Mouse (Mus musculus): ENCODE measurements around the gene Gm11555. TPM values are rescaled to one million over a fixed set of nuclear protein-coding genes. Genes with fewer than 3 reads are reported as not detected.
"Not testable (repeated sequence)": the region's sequence is repeated elsewhere in the genome, so short reads cannot be mapped to it uniquely, and the experiment has no call there.

The Gm11555 gene
- polyA plus RNA-seq, 1 experiment: not detected

- Histone ChIP-seq H3K4me3 (ENCODE audit: insufficient read depth, low read length) (no peak overlapping the region), H3K27ac (ENCODE audit: insufficient read depth, low read length) (no peak overlapping the region), H3K4me1 (ENCODE audit: control insufficient read depth, insufficient read depth, low read length) (no peaks in the 10 kb centered on the region)
- TF ChIP-seq CTCF (IDR thresholded peaks at IDR 0.05; ENCODE audit: extremely low read depth, insufficient read depth, low read length): no peak
Observed at GRCm38 (mm10) chr11:99644351-99644750, 5.7 kb downstream of the Gm11555 start.

GRCm38 (mm10) chr11:99643635-99644139 lies 6.3 kb downstream of the Gm11555 start, which contains the start of gene Krtap4-7:
Krtap4-7 (minus strand) TSS chr11:99644089.
- not testable (repeated sequence) for H3K4me3 ChIP-seq (ENCODE audit: insufficient read depth, low read length); H3K27ac ChIP-seq (ENCODE audit: insufficient read depth, low read length); H3K4me1 ChIP-seq (ENCODE audit: control insufficient read depth, insufficient read depth, low read length)

- H3K27ac ChIP-seq (ENCODE audit: insufficient read depth, low read length): no peak overlapping the region
- peaks cover 2% of the 10 kb centered on the region; the same call in 1 of the 2 replicates for H3K4me1 ChIP-seq (ENCODE audit: control insufficient read depth, insufficient read depth, low read length)
- TF ChIP-seq CTCF (IDR thresholded peaks at IDR 0.05; ENCODE audit: extremely low read depth, insufficient read depth, low read length) (no peak), POLR2A (IDR thresholded peaks at IDR 0.05; ENCODE audit: extremely low read depth, insufficient read depth, low read length) (no peak)
- no peak overlapping the region for H3K4me3 ChIP-seq (ENCODE audit: insufficient read depth, low read length)
Observed at GRCm38 (mm10) chr11:99640926-99641325, 9.1 kb downstream of the Gm11555 start.

DNA sequence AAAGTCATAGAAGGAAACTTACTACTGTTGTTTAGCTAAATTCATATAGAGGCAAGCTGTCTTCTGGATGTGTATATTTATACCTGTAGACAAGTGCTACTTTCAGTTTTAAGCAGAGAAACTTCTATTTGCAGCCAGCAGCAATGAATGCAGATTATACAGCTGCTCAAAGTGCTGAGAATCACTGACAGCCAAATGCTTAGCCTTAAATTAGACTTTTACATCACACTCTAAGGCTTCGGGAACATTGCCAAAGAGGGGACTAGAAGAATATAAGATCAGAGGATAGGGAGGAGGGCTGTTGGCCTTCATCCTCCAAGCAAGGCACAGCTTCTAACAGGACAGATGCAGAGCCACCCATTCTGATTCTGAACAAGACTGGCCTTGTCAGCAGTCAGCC lies 12.9 kb downstream of the Gm11555 start:
- Histone ChIP-seq H3K4me3 (ENCODE audit: insufficient read depth, low read length) (no peak overlapping the region), H3K27ac (ENCODE audit: insufficient read depth, low read length) (no peak overlapping the region), H3K4me1 (ENCODE audit: control insufficient read depth, insufficient read depth, low read length) (peaks cover 2% of the 10 kb centered on the region; the same call in 1 of the 2 replicates)
- TF ChIP-seq CTCF (IDR thresholded peaks at IDR 0.05; ENCODE audit: extremely low read depth, insufficient read depth, low read length): no peak
- no peak for TF ChIP-seq POLR2A (IDR thresholded peaks at IDR 0.05; ENCODE audit: extremely low read depth, insufficient read depth, low read length)

GRCm38 (mm10) chr11:99634653-99635134 lies 15.3 kb downstream of the Gm11555 start, which contains the start of gene Krtap4-2:
Krtap4-2 (minus strand) TSS chr11:99635084.
- no peak within 1 kb of the TSS for H3K4me3 ChIP-seq (ENCODE audit: insufficient read depth, low read length)
- no peak within 1 kb of the TSS for H3K27ac ChIP-seq (ENCODE audit: insufficient read depth, low read length)
- peaks cover 2% of the 10 kb centered on the region; the same call in 1 of the 2 replicates for H3K4me1 ChIP-seq (ENCODE audit: control insufficient read depth, insufficient read depth, low read length)
- TF ChIP-seq CTCF (IDR thresholded peaks at IDR 0.05; ENCODE audit: extremely low read depth, insufficient read depth, low read length): no peak
- TF ChIP-seq POLR2A (IDR thresholded peaks at IDR 0.05; ENCODE audit: extremely low read depth, insufficient read depth, low read length): no peak

- TF ChIP-seq CTCF (IDR thresholded peaks at IDR 0.05; ENCODE audit: extremely low read depth, insufficient read depth, low read length) (no peak), POLR2A (IDR thresholded peaks at IDR 0.05; ENCODE audit: extremely low read depth, insufficient read depth, low read length) (no peak)
- H3K4me1 ChIP-seq (ENCODE audit: control insufficient read depth, insufficient read depth, low read length): peaks cover 2% of the 10 kb centered on the region; the same call in 1 of the 2 replicates
Observed at GRCm38 (mm10) chr11:99633293-99633692, 16.7 kb downstream of the Gm11555 start.

GRCm38 (mm10) chr11:99630890-99631289 lies 19.1 kb downstream of the Gm11555 start:
- TF ChIP-seq POLR2A (IDR thresholded peaks at IDR 0.05; ENCODE audit: extremely low read depth, insufficient read depth, low read length) (no peak), CTCF (IDR thresholded peaks at IDR 0.05; ENCODE audit: extremely low read depth, insufficient read depth, low read length) (no peak)
- Histone ChIP-seq H3K27ac (ENCODE audit: insufficient read depth, low read length) (no peak overlapping the region), H3K4me1 (ENCODE audit: control insufficient read depth, insufficient read depth, low read length) (no peaks in the 10 kb centered on the region), H3K4me3 (ENCODE audit: insufficient read depth, low read length) (no peak overlapping the region)

More at GRCm38 (mm10) chr11:99633293-99633692, 16.7 kb downstream of the Gm11555 start:
- Histone ChIP-seq H3K27ac (ENCODE audit: insufficient read depth, low read length) (no peak overlapping the region), H3K4me3 (ENCODE audit: insufficient read depth, low read length) (no peak overlapping the region)

DNA sequence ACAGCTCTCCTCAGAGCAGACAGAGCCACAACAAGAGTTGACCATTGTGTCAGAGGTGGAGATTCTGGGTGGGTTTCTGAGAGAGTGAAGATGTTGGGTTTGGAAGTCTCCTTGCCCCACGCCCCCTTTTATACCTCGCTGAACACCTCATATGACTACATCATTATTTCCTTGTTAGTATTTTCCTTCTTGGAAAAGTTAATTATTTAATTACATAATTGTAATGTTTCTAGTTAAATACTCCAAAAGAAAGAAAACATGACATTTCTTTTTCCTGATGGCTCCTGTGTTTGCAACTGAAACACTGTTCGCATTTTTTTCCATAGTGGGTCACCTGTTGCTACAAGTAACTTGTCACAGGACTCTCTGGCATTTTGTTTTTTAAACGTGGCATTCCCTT lies 21.9 kb downstream of the Gm11555 start, which contains the start of gene Krtap4-1:
Gene Krtap4-1, minus strand, starts transcription at position 101 of the 400 bp plus-strand sequence.
- Histone ChIP-seq H3K4me1 (ENCODE audit: control insufficient read depth, insufficient read depth, low read length) (no peaks in the 10 kb centered on the region), H3K27ac (ENCODE audit: insufficient read depth, low read length) (no peak within 1 kb of the TSS), H3K4me3 (ENCODE audit: insufficient read depth, low read length) (no peak within 1 kb of the TSS)
- TF ChIP-seq POLR2A (IDR thresholded peaks at IDR 0.05; ENCODE audit: extremely low read depth, insufficient read depth, low read length) (no peak), CTCF (IDR thresholded peaks at IDR 0.05; ENCODE audit: extremely low read depth, insufficient read depth, low read length) (no peak)

- H3K4me3 ChIP-seq (ENCODE audit: insufficient read depth, low read length): no peak within 1 kb of the TSS
- TF ChIP-seq CTCF (IDR thresholded peaks at IDR 0.05; ENCODE audit: extremely low read depth, insufficient read depth, low read length): no peak
- TF ChIP-seq POLR2A (IDR thresholded peaks at IDR 0.05; ENCODE audit: extremely low read depth, insufficient read depth, low read length): no peak
Observed at GRCm38 (mm10) chr11:99620335-99620734, 29.7 kb downstream of the Gm11555 start, which contains the start of gene Gm11562. Gm11562 (minus strand) TSS chr11:99620435.

GRCm38 (mm10) chr11:99614796-99615363 lies 35.2 kb downstream of the Gm11555 start, which contains the start of gene Krtap2-4:
Krtap2-4 (minus strand) TSS chr11:99614846.
- no peak within 1 kb of the TSS for H3K4me3 ChIP-seq (ENCODE audit: insufficient read depth, low read length)
- no peak within 1 kb of the TSS for H3K27ac ChIP-seq (ENCODE audit: insufficient read depth, low read length)
- TF ChIP-seq CTCF (IDR thresholded peaks at IDR 0.05; ENCODE audit: extremely low read depth, insufficient read depth, low read length) (no peak), POLR2A (IDR thresholded peaks at IDR 0.05; ENCODE audit: extremely low read depth, insufficient read depth, low read length) (no peak)
- H3K4me1 ChIP-seq (ENCODE audit: control insufficient read depth, insufficient read depth, low read length): peaks cover 2% of the 10 kb centered on the region; the same call in 1 of the 2 replicates

More at GRCm38 (mm10) chr11:99620335-99620734, 29.7 kb downstream of the Gm11555 start, which contains the start of gene Gm11562:
- H3K27ac ChIP-seq (ENCODE audit: insufficient read depth, low read length): no peak within 1 kb of the TSS
- H3K4me1 ChIP-seq (ENCODE audit: control insufficient read depth, insufficient read depth, low read length): no peaks in the 10 kb centered on the region

GRCm38 (mm10) chr11:99610089-99610488 lies 39.9 kb downstream of the Gm11555 start, which contains the start of gene Gm11937:
Gm11937 (minus strand) TSS chr11:99610189.
- not testable (repeated sequence) for H3K27ac ChIP-seq (ENCODE audit: insufficient read depth, low read length); H3K4me3 ChIP-seq (ENCODE audit: insufficient read depth, low read length); H3K4me1 ChIP-seq (ENCODE audit: control insufficient read depth, insufficient read depth, low read length)

Measured in cortical plate, adult 2 months (tissue).